Mouse (Mus musculus): ENCODE measurements around the gene Cadm1.

Cadm1 gene

GRCm38 (mm10) chr9:47734905-47735304 is 204.9 kb downstream of the Cadm1 start:
- in situ Hi-C loops (cut with MboI, MseI) = no loop called here

DNA sequence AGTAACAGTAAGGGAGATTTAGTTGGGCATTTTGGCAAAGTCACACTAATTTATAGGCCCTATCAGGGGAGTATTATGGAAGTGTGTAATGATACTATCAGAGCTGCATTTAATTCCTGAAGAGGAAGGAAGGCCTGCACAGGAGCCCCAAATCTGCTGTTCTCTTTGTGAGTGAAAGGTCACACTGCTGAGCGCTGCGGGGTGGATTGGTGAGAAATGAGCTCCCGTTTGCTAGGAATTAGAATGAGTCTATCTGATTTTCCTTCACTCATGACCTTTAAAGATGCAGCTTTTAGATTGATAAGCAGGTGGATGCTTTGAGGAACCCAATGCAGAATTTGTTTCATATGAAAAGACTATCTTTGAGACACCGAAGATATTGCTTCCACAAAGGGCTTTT is 208.8 kb downstream of the Cadm1 start:
- in situ Hi-C loops (cut with MboI, MseI) = no loop called here

DNA sequence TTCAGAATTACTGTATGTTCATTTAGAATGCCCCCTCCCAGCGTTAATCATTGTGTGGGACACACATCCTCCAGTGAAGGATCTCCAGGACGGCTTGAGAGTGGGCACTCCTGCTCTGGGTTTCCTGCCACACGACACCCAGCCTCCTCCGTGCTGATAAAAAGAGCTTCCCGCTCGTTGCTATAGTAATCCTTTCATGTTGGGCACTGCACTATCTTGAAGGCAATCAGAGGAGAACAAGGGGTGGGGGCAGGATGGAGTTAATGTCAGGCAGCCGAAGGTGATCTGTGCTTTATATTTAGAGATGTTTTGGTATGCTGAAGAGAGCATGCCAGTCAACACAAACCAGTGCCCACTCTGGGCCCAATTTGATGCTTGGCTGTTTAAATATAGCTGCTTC is 209.3 kb downstream of the Cadm1 start:
- in situ Hi-C loops (cut with MboI, MseI) = no loop called here

- in situ Hi-C loops (cut with MboI, MseI) = no loop called here
Observed at GRCm38 (mm10) chr9:47741751-47742150, 211.8 kb downstream of the Cadm1 start.

GRCm38 (mm10) chr9:47744916-47745315 is 214.9 kb downstream of the Cadm1 start:
- in situ Hi-C loops (cut with MboI, MseI) = no loop called here

DNA sequence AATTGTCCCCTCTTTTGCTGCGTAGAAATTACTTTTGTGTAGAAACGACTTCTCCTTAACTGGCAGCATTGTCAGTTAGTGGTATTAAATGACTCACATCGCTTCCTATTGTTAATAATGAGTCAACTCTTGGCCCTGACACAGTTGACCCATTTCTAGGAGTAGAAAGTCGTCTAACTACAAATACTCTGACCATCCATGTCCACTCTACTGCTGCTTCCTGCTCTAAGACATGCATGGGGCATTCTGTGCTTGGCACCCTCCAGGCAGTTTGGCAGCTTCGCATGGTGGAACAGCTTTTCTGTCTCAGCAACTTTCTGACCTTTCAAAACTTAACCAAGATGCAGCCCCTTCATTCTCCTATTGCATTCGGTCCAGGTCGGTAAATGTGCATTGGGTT is 215.7 kb downstream of the Cadm1 start:
- in situ Hi-C loops (cut with MboI, MseI) = no loop called here

DNA sequence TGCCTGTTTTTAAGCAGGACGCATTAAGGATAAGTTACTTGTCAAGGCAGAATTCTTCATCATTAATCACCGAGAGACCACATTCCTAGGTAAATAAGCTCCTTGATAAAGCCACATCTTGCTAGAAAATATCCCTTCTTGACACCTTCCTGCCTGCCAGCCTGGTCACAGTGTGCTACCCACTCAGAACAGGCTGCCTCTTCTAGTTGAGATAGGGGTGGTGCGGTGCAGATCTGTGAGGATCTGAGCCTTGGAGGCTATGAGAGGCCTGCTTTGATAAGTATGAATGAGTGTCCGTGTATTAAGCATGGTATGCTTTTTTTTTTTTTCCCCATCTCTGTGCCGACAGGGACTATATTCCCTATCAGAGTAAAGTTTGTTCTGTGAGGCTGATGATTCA is 219.2 kb downstream of the Cadm1 start:
- in situ Hi-C loops (cut with MboI, MseI) = no loop called here

DNA sequence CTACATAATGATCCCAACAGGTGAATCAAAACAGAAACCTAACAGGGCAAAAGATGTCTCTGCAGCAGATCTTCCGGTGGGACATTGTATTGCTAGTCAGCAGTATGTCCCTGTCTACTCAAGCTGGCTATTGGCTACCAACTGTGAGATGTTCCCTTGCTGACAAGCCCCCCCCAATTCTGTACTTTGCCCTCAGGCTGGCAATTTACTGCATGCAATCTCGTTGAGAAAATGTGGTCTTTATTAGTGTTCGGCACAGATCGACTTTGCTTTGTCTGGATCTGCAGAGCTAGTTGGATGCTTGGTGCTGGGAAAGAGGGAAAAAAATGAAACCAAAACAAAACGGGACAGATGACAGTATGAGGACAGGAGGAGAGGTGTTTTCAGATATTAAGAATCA is 222.5 kb downstream of the Cadm1 start:
- in situ Hi-C loops (cut with MboI, MseI) = no loop called here

DNA sequence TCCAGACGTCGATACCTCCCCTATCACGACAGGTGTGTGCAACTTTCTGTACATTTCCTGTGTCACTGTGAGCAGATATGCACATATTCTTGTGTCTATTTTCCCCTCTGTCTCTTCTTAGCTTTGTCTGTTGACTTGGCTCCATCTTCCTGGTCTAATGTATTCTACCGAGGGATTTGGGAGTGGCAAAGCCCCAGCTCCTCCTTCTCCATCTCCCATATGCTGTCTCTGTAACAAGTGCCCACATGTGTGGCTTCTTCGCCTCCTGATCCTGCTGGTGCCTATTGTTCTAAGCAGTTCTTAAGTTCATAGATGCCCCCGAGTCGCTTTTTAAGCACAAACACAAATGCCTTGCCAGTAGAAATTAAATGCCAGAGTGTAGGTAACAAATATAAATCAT is 223.2 kb downstream of the Cadm1 start:
- in situ Hi-C loops (cut with MboI, MseI) = no loop called here

GRCm38 (mm10) chr9:47755119-47755518 is 225.1 kb downstream of the Cadm1 start:
- in situ Hi-C loops (cut with MboI, MseI) = no loop called here

GRCm38 (mm10) chr9:47757798-47758197 is 227.8 kb downstream of the Cadm1 start:
- in situ Hi-C loops (cut with MboI, MseI) = no loop called here

- in situ Hi-C loops (cut with MboI, MseI) = no loop called here
Observed at GRCm38 (mm10) chr9:47758320-47758719, 228.3 kb downstream of the Cadm1 start.

DNA sequence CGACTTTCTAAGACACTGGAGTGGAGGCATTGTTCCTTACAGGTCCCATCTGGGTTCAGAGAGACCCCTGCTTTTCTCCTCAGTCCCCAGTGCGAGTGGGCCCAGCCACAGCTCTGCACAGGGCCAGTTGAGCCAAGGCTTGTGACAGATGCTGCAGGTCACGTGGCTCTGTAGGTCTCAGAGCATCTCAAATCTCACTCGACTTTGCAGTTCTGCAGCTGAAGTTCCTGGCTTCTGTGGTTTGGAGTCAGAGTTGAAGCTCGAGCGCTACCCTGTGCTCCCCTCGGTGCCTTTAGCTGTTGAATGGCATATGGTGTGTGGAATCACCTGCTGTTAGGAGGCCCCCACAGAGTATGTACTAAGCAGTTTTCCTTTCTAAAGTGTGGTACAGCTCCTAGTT is 229.8 kb downstream of the Cadm1 start:
- in situ Hi-C loops (cut with MboI, MseI) = no loop called here

DNA sequence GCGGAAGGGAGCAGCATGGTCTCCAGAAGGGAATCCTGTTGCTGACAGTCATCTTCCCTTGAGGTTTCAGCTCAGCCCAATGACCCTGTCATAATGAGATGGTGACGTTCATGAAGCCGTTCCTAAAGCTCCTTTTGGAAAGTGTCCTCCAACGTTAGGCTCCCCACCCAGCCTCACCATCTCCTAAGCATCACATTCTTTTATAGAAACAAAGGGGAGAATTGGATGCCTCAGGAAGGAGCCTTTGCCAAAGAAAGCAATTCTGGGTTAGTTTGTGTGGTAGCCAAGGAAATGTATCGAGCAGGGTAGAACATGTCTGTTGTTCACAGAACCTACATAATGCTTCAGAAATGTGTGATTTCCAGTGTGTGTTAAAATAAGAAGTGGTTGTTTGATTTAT is 231.6 kb downstream of the Cadm1 start:
- in situ Hi-C loops (cut with MboI, MseI) = no loop called here

GRCm38 (mm10) chr9:47762913-47763312 is 232.9 kb downstream of the Cadm1 start:
- in situ Hi-C loops (cut with MboI, MseI) = no loop called here

- in situ Hi-C loops (cut with MboI, MseI) = no loop called here
Observed at GRCm38 (mm10) chr9:47764920-47765319, 234.9 kb downstream of the Cadm1 start.

GRCm38 (mm10) chr9:47765323-47765722 is 235.3 kb downstream of the Cadm1 start:
- in situ Hi-C loops (cut with MboI, MseI) = no loop called here

DNA sequence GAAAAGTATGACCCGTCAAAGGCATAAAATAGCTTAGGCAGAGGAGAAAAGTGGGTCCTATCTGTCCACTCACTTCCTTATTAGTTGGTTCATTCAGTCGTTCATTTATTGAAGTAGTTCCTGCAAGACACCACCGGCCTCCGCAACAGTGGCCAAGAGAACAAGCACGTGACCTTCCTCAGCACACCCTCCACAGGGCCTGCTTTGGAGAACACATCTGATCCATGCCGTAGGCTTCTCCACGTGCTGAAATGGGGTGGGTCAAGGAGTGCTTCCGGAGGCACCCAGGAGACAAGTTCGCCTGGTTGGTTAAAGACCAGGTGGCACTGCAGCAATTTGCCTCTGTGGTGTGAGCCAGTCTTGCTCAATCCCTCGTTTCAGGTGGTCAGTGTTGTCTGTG is 236.4 kb downstream of the Cadm1 start:
- in situ Hi-C loops (cut with MboI, MseI) = no loop called here

- in situ Hi-C loops (cut with MboI, MseI) = loop anchor here in 1 of 2 experiments (10.0 kb wide), 1 partner anchor 336 kb away; no protein-coding TSS in a partner anchor
Observed at GRCm38 (mm10) chr9:47770836-47771235, 240.9 kb downstream of the Cadm1 start.

DNA sequence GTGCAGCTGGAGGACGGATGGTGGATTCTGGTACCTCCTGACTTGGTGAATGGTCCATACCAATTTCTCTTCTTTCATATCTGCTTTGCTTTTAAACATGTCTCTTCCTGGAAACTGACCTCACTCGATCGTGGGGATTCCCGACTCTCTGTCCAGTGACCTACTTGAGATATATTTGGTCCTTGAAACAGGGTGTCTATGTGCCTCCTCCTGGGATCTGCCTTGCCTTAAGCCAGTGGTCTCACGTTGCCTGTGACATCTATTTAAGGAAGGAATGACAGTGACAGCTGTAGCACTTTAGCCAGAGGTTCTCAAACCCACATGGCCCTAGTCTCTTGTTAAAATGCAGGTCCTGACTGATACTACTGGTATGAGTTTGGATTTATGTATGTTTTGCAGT is 242.0 kb downstream of the Cadm1 start:
- in situ Hi-C loops (cut with MboI, MseI) = loop anchor here in 1 of 2 experiments (10.0 kb wide), 1 partner anchor 337 kb away; no protein-coding TSS in a partner anchor

GRCm38 (mm10) chr9:47772750-47773149 is 242.8 kb downstream of the Cadm1 start:
- in situ Hi-C loops (cut with MboI, MseI) = loop anchor here in 1 of 2 experiments (10.0 kb wide), 1 partner anchor 338 kb away; no protein-coding TSS in a partner anchor

GRCm38 (mm10) chr9:47776941-47777919 is 247.3 kb downstream of the Cadm1 start:
- in situ Hi-C loops (cut with MboI, MseI) = loop anchor here in 1 of 2 experiments (10.0 kb wide), 1 partner anchor 342 kb away; no protein-coding TSS in a partner anchor

GRCm38 (mm10) chr9:47778438-47778837 is 248.5 kb downstream of the Cadm1 start:
- in situ Hi-C loops (cut with MboI, MseI) = loop anchor here in 1 of 2 experiments (10.0 kb wide), 1 partner anchor 344 kb away; no protein-coding TSS in a partner anchor
